Comparison of ENCODE assay signal across 15 mouse cellular contexts in the genomic region with DNA sequence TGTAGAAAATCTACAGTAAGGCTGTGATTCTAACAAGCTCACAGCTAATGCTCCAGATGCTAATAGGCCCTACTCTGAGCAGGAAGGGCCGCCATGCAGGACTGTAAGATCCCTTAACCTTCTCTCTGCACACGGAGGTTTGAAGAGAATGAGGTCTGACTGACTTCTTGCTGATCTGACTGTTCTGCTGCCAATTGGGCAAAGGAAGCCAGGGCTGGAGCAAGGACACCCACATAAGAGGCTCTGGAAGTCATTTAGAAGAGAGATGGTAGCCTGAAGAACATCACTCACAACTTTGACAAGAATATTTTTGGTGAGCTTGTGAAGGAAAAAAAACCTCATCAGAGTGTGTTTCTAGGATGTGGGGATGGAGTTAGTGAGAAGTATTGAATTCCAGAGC. TPM values are rescaled to one million over a fixed set of nuclear protein-coding genes. Genes with fewer than 3 reads are reported as not detected.
DNase-seq lines count a peak whose midpoint lies in the region; ATAC-seq and TF ChIP-seq lines count a peak whose summit lies in the region.
"Had no signal": no experiment of that assay in that cellular context is flagged by ENCODE, and none has a peak within 500 bp of the region (broad histone marks: within the 10 kb centered on the region; RNA-seq: fewer than 3 reads in every experiment).

No protein-coding gene starts in this region.

- H3K9me3 ChIP-seq in kidney, embryonic 15.5 days (replicated peaks): no peaks in the 10 kb centered on the region
- no peaks in the 10 kb centered on the region for H3K9me3 ChIP-seq in kidney, embryonic 14.5 days (ENCODE audit: control insufficient read depth, low read length)
- H3K9me3 ChIP-seq in limb, embryonic 15.5 days: no peaks in the 10 kb centered on the region
- H3K9me3 ChIP-seq: G1E had no signal

- H3K4me2 ChIP-seq in kidney, embryonic 15.5 days: no peak overlapping the region
- H3K4me2 ChIP-seq in kidney, embryonic 14.5 days (replicated peaks; ENCODE audit: low read depth, low read length): no peak overlapping the region
- no peak overlapping the region for H3K4me2 ChIP-seq in limb, embryonic 15.5 days

- WGBS in kidney, embryonic 15.5 days: 54% methylated on average over 2 of the region's 2 CpGs
- WGBS in kidney, embryonic 14.5 days: 55% methylated on average over 2 of the region's 2 CpGs
- 35% methylated on average over 2 of the region's 2 CpGs for WGBS in limb, embryonic 15.5 days

- peaks cover 35% of the 10 kb centered on the region for H3K36me3 ChIP-seq in kidney, embryonic 15.5 days
- peaks cover 12% of the 10 kb centered on the region for H3K36me3 ChIP-seq in kidney, embryonic 14.5 days (ENCODE audit: control insufficient read depth, insufficient read depth, low read length)
- peaks cover 27% of the 10 kb centered on the region for H3K36me3 ChIP-seq in limb, embryonic 15.5 days

- intact Hi-C loops in gastrocnemius, adult 2 months (cut with DNase I): loop anchor here (2.0 kb wide), 1 partner anchor 27 kb away; no protein-coding TSS in a partner anchor
- intact Hi-C loops in gastrocnemius, postnatal 36 days (cut with DNase I): loop anchor here (5.0 kb wide), 1 partner anchor 33 kb away; no protein-coding TSS in a partner anchor

- no peak overlapping the region for H3K9ac ChIP-seq in kidney, embryonic 15.5 days
- no peak overlapping the region for H3K9ac ChIP-seq in kidney, embryonic 14.5 days (ENCODE audit: low read depth, low read length)
- H3K9ac ChIP-seq in limb, embryonic 15.5 days: no peak overlapping the region
- H3K9ac ChIP-seq: liver, embryonic 14.5 days had no signal

- ATAC-seq in kidney, embryonic 15.5 days (replicated peaks; ENCODE audit: low FRiP score): no peak
- ATAC-seq in kidney, embryonic 14.5 days (ENCODE audit: low FRiP score, low TSS enrichment): no peak
- ATAC-seq in limb, embryonic 15.5 days (ENCODE audit: insufficient number of reproducible peaks, low FRiP score, low TSS enrichment, low read depth): no peak
- ATAC-seq: forebrain, embryonic 16.5 days had no signal

- TF ChIP-seq CTCF in gastrocnemius, adult 2 months (IDR thresholded peaks at IDR 0.05): no peak
- TF ChIP-seq CTCF in layer of hippocampus, adult 2 months (conservative IDR thresholded peaks at IDR 0.05): no peak

- no peak overlapping the region for H3K4me3 ChIP-seq in gastrocnemius, adult 2 months
- H3K4me3 ChIP-seq in kidney, embryonic 15.5 days (replicated peaks): no peak overlapping the region
- H3K4me3 ChIP-seq in kidney, embryonic 14.5 days (ENCODE audit: low read length): no peak overlapping the region
- H3K4me3 ChIP-seq in limb, embryonic 15.5 days: no peak overlapping the region
- H3K4me3 ChIP-seq in layer of hippocampus, adult 2 months: no peak overlapping the region
- H3K4me3 ChIP-seq: erythroblast, embryonic 14.5 days had no signal

- H3K27me3 ChIP-seq in kidney, embryonic 15.5 days: no peaks in the 10 kb centered on the region
- H3K27me3 ChIP-seq in kidney, embryonic 14.5 days (ENCODE audit: control insufficient read depth, insufficient read depth, low read length): no peaks in the 10 kb centered on the region
- H3K27me3 ChIP-seq in limb, embryonic 15.5 days: no peaks in the 10 kb centered on the region

- H3K4me1 ChIP-seq in kidney, embryonic 15.5 days: peaks cover 43% of the 10 kb centered on the region
- peaks cover 24% of the 10 kb centered on the region for H3K4me1 ChIP-seq in kidney, embryonic 14.5 days (ENCODE audit: control insufficient read depth, insufficient read depth, low read length)
- peaks cover 25% of the 10 kb centered on the region for H3K4me1 ChIP-seq in limb, embryonic 15.5 days

- DNase-seq in gastrocnemius, adult 2 months: peak; percentile 64
- DNase-seq in gastrocnemius, postnatal 36 days: no peak
- peak; percentile 65 for DNase-seq in adrenal gland, postnatal 14 days
- DNase-seq in spleen, adult 18-20 months: no peak
- DNase-seq in layer of hippocampus, adult 2 months (ENCODE audit: low spot score in 2 of 2): no peak
- DNase-seq: cerebellum, adult 9-10 months; embryo, embryonic 11 days; heart, postnatal 14 days had no signal

- H3K27ac ChIP-seq in gastrocnemius, adult 2 months: peak overlapping the region; percentile 43
- H3K27ac ChIP-seq in kidney, embryonic 15.5 days: 0 out of 2 replicates have a peak overlapping the region, but pooled peaks have one; percentile 16
- no peak overlapping the region for H3K27ac ChIP-seq in kidney, embryonic 14.5 days (ENCODE audit: low read depth, low read length)
- H3K27ac ChIP-seq in limb, embryonic 15.5 days: peak overlapping the region; percentile 28
- no peak overlapping the region for H3K27ac ChIP-seq in layer of hippocampus, adult 2 months
- H3K27ac ChIP-seq: liver, embryonic 14.5 days had no signal

RNA-seq across cellular contexts. Expression of a gene that starts 51.2 kb away (rescaled TPM):
- 10 to 100 TPM; 14.7 to 14.8 TPM for total RNA-seq in gastrocnemius, adult 2 months (2021)
- 10 to 100 TPM; 11.8 to 13.1 TPM for total RNA-seq in gastrocnemius, postnatal 36 days (2021)
- polyA plus RNA-seq in kidney, embryonic 15.5 days (2015; fragmentation: Nextera tagmentation; extraction: Ambion mirVana): 58.0 and 64.0 TPM in 2 replicates
- polyA plus RNA-seq in kidney, embryonic 14.5 days (2014; fragmentation: Nextera tagmentation; extraction: Ambion mirVana): 39.9 and 64.3 TPM in 2 replicates
- total RNA-seq in adrenal gland, postnatal 14 days (2021): 33.3 and 37.3 TPM in 2 replicates
- 57.2 and 58.8 TPM in 2 replicates for polyA plus RNA-seq in limb, embryonic 15.5 days (2015; fragmentation: Nextera tagmentation; extraction: Ambion mirVana)
- 10 to 100 TPM; 78.8 to 81.6 TPM for total RNA-seq in layer of hippocampus, adult 2 months (2021)

RNA-seq across cellular contexts. Expression of a gene that starts 51.8 kb away (rescaled TPM):
- total RNA-seq in gastrocnemius, adult 2 months (2021): 10 to 100 TPM; 10.8 to 18.2 TPM
- total RNA-seq in gastrocnemius, postnatal 36 days (2021): 10 to 100 TPM; 10.3 to 12.5 TPM
- polyA plus RNA-seq in kidney, embryonic 15.5 days (2015; fragmentation: Nextera tagmentation; extraction: Ambion mirVana): 14.8 and 17.5 TPM in 2 replicates
- 18.4 and 23.1 TPM in 2 replicates for polyA plus RNA-seq in kidney, embryonic 14.5 days (2014; fragmentation: Nextera tagmentation; extraction: Ambion mirVana)
- 45.1 and 52.2 TPM in 2 replicates for total RNA-seq in adrenal gland, postnatal 14 days (2021)
- 10.2 and 11.8 TPM in 2 replicates for polyA plus RNA-seq in limb, embryonic 15.5 days (2015; fragmentation: Nextera tagmentation; extraction: Ambion mirVana)
- 10 to 100 TPM; 56.1 to 59.2 TPM for total RNA-seq in layer of hippocampus, adult 2 months (2021)

Comparison
In these comparisons a context has a peak if more than half of its experiments do, and no peak if none do; other contexts are left out.
1. DNase-seq: peak in gastrocnemius, adult 2 months (single experiment) and adrenal gland, postnatal 14 days (single experiment); none in gastrocnemius, postnatal 36 days (0 of 2), spleen, adult 18-20 months (0 of 2) and layer of hippocampus, adult 2 months (0 of 2).
2. H3K27ac ChIP-seq: peak in gastrocnemius, adult 2 months (single experiment), kidney, embryonic 15.5 days (single experiment) and limb, embryonic 15.5 days (single experiment); none in kidney, embryonic 14.5 days (single experiment) and layer of hippocampus, adult 2 months (single experiment).